Mouse (Mus musculus): ENCODE data around the gene Ccdc24.

DNA sequence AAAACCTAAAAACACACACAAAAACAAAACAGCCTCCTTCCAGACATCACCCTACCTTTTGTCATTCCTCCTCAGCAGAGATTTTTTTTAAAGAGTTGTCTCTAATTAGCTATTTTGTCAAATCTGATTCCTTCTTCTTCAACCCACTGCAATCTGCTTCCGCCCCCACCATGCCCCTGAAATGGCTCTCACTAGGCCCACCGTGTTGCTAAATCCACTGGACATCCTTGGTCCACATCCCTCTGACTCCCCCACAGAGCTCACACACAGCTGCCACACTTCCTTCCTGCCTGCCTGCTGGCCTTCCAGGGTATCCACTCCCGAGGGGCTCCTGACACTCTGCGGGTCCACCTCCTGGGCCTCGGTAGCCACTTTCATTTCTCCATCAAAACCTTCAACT is 6.3 kb upstream of the Ccdc24 start:
- TF ChIP-seq CTCF (IDR thresholded peaks at IDR 0.05; ENCODE audit: low read depth) (no peak), EP300 (optimal IDR thresholded peaks at IDR 0.05) (no peak)
